Mouse (Mus musculus) c-Kit-positive CD71-negative TER-119-negative erythroid progenitor cells, embryonic 14.5 days (primary cell): ENCODE data around the gene Cdk17.

Experiments used
- DNase-seq: peaks from one replicate; pipeline ENCODE4 v3.0.0-alpha.2; 2013; ENCODE audit warnings: low read depth

Cdk17 gene

GRCm38 (mm10) chr10:93171182-93171855 lies 10.6 kb downstream of the Cdk17 start:
- DNase-seq, result no peak

GRCm38 (mm10) chr10:93177471-93177870 lies 16.8 kb downstream of the Cdk17 start:
- no peak for DNase-seq

GRCm38 (mm10) chr10:93177874-93178273 lies 17.2 kb downstream of the Cdk17 start:
- no peak for DNase-seq

GRCm38 (mm10) chr10:93178662-93179061 lies 18.0 kb downstream of the Cdk17 start:
- no peak for DNase-seq

GRCm38 (mm10) chr10:93179669-93180460 lies 19.2 kb downstream of the Cdk17 start:
- no peak for DNase-seq

GRCm38 (mm10) chr10:93184351-93184976 lies 23.8 kb downstream of the Cdk17 start:
- no peak for DNase-seq

GRCm38 (mm10) chr10:93188440-93188999 lies 27.8 kb downstream of the Cdk17 start:
- DNase-seq, result no peak

GRCm38 (mm10) chr10:93190475-93191262 lies 30.0 kb downstream of the Cdk17 start:
- no peak for DNase-seq

- DNase-seq, result no peak
These were observed 36.4 kb downstream of the Cdk17 start for GRCm38 (mm10) chr10:93197092-93197491.

- no peak for DNase-seq
These were observed 38.3 kb downstream of the Cdk17 start for GRCm38 (mm10) chr10:93198958-93199357.

GRCm38 (mm10) chr10:93201846-93202458 lies 41.3 kb downstream of the Cdk17 start:
- DNase-seq, result no peak

- DNase-seq, result no peak
These were observed 44.7 kb downstream of the Cdk17 start for GRCm38 (mm10) chr10:93205287-93205956.

- no peak for DNase-seq
These were observed 46.5 kb downstream of the Cdk17 start for GRCm38 (mm10) chr10:93207176-93207575.

GRCm38 (mm10) chr10:93212699-93213098 lies 52.0 kb downstream of the Cdk17 start:
- no peak for DNase-seq

- DNase-seq, result no peak
These were observed 52.7 kb downstream of the Cdk17 start for GRCm38 (mm10) chr10:93213339-93213738.

GRCm38 (mm10) chr10:93214251-93214650 lies 53.6 kb downstream of the Cdk17 start:
- DNase-seq, result no peak

GRCm38 (mm10) chr10:93215051-93215763 lies 54.5 kb downstream of the Cdk17 start:
- DNase-seq, result no peak

- DNase-seq, result no peak
These were observed 65.1 kb downstream of the Cdk17 start for GRCm38 (mm10) chr10:93225751-93226150.

- no peak for DNase-seq
These were observed 67.2 kb downstream of the Cdk17 start for GRCm38 (mm10) chr10:93227921-93228320.

GRCm38 (mm10) chr10:93228401-93229007 lies 67.8 kb downstream of the Cdk17 start:
- no peak for DNase-seq
